Mouse (Mus musculus): ENCODE data around the gene Chchd3.

Chchd3 gene

DNA sequence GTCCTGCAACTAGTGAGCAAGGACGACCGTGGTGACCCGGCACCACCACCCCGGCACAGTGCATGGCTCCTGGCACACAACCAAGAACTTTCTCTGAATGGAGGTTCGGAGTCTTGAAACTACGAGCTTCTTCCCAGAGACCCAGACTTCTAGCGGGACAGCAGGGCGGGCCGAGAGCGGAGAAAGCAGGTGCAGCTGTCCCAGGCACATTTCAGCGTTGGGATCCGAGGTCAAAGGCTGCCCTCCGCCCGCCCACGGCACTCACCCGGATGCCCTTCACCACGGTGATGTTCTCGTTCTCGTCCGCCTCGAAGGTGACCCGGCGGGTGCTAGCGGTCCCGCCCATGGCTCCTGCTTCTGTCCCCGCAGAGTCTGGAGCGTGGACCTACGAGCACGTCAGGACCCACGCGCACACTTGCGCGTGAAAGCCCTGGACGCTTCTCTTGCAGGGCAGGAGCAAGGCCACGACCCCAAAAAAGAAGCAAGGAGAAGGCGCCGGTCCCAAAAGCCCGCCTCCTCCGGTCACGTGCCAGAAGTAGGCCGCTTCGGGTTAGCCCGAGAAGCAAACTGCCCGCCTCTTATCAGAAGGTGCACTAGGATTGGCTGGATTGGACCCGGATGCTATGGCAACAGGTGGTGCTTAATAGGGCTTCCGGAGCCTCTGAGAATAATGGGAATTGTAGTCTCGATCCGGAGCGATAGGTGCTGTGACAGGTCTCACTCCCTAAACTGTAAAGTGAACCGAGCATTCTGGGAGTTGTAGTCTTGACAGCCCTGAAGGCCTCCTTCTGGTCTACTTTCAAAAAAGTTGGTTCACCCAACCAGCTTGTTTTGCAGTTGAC lies at the start of gene Chchd3:
Chchd3 (minus strand) TSS at position 526 of the 842 bp plus-strand sequence.
- peak; percentile 98 for DNase-seq (ENCODE audit: low read depth)

DNA sequence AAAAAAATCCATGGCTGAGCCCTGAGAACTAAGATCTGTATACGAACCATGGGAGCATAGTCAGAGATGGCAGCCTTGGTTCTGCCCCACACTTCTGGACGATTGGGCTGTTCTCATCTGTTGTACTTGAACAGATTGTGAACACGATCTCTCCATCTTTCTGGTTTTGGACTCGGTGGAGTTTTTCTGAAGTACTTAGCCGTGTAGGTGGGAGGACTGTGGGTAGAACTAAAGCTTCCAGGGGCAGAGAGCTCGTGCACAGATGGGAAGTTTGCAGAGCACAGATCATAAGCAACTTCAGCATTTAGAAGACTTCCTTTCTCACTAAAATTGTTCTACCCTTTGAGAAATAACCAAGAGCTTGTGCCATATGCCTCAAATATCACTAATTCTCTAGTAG lies 44.6 kb upstream of the Chchd3 start:
- no peak for DNase-seq (ENCODE audit: low read depth)

DNA sequence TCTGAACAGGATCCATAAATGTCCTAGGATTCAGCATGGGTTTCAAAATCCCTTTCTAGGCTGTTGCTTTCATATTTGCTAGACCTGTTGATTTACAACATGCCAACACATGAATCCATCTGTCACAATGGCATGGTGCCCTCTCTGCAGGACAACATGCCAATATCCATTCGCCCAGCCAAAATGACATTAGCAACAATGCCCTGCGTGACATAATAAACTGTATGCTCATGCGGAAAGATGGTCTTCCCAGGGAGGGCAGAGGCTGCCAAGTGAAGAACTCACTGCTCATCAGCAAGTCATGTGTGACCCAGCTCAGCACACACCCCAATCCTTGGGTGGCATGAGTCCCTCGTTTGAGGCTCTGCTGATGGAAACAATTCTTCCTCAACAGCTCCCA lies 38.8 kb upstream of the Chchd3 start:
- DNase-seq (ENCODE audit: low read depth): no peak

DNA sequence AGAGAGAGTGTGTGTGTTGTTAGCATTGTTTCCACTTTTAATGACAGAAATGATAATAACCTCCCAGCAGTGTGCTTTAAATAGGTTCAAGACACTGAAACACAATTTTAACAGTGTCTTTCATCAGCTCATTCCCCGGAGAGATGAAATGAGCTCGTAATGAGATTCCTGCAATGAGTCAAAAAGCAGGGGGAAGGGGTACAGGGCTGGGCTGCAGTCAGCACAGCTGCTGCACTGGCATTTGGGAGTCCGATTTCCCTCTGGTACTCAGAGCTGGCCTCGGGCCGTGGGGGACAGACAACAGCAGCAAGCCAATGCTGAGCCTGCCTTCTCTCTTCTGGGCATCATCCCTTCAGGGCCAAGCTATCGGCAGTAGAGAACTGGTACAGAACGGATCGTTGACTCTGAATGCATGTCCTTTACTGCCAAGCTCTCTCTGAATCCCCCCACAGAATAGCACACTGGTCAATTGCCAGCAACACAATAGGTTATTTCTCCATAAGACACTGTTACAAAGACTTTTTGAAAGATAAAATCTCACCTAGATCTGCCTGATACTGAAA lies 34.7 kb upstream of the Chchd3 start:
- no peak for DNase-seq (ENCODE audit: low read depth)

DNA sequence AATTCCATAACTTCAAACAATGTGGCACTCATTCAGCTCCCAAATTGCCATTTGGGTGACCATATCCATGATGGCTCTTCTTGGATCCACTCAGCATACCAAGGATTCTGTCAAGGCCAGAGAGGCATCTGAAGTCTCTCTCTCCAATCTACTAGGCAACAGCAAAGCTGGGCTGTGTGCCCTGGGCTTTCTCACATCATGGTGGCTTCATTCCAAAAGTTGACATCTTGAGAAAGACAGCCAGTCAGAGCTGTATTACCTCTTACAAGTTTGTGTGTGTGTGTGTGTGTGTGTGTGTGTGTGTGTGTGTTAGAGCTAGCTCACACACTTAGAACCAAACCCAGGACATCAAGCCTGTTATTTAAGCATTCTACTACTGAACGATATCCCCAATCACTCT lies 20.1 kb upstream of the Chchd3 start:
- no peak for DNase-seq (ENCODE audit: low read depth)

DNA sequence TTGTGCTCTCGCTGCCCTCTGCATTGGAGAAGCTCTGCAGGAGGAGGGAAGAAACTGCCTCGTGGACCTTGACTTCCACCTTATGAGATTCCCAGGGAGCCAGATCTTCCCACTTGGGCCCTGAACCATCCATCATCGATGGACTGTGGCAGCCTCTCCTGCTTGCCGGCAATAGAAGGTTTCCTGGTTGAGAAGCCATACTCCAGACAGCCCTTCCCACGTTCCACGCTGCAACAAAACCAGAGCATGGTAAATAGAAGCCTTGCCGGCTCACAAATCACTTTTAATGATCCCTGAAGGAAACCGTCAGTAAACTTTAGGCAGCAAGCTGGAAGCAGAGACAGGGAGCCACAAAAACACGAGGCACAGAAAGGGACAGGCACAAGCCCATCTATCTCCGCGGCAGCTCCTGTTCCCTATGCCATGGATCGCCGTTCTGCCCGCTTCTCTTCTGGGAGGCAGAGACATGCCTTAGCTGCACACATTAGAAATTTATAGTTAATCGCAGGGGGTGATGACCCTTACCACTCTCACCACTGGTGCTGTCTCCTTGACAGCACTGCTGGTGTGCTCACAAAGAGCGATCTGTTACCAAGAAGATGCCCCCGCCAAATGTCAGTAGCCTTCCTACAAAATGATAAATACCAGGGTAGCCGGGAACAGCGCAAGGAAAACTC lies 18.3 kb upstream of the Chchd3 start:
- DNase-seq (ENCODE audit: low read depth): no peak

DNA sequence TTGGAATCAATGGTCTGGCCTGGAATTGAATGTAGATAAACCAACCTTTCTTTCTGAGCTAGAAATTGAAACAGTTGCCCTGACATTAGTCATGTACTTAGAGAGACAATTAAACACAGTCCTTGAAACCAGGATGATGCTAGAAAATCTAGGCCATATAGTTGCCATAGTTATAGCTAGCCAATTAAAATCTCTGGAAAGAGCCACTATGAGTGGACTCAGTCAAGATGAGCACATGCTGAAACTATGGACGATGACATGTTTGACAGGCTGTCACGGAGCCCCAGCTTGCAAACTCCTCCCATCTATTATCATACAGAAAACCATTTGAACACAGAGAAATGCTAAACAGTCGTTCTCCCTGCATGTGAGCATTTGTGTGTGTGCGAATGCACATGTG lies 6.4 kb upstream of the Chchd3 start:
- DNase-seq (ENCODE audit: low read depth): no peak

DNA sequence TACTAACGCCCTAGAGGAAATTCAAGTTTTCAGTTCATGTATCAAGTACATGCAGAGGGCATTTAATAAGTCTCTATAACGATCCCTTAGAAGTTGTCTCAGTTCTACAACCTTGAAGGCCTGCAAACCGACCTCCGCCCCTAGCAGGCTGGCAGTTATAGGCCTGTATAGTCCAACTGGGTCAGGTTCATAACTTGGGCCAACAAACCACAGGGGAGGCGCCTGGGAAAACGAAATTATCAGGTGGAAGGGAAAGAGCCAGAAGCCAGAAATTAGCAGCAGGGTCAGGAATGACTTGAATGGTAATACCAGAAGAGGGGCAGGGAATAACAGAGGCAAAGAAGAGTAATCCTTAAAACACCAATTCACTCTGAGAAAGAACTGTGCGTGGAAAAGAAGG lies 784 bp downstream of the Chchd3 start:
- no peak for DNase-seq (ENCODE audit: low read depth)

DNA sequence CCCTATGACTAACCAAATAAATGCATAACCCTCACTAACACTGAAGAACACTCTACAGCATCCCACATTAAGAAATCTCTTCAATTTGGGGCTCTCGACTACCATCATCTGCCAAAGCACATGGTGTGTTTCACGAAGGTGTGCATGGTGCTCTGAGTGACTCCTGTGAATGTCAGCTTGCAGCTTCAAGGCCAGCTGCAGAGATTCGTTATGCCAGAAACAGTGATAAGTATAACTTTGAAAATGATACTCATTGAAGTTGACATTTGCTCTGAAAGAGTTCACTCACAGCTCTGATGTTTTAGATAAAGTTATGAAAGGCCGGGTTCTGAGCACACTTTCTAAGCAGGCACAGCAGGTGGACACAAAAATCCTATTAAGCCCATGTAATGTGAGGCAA lies 3.7 kb downstream of the Chchd3 start:
- DNase-seq (ENCODE audit: low read depth): no peak

DNA sequence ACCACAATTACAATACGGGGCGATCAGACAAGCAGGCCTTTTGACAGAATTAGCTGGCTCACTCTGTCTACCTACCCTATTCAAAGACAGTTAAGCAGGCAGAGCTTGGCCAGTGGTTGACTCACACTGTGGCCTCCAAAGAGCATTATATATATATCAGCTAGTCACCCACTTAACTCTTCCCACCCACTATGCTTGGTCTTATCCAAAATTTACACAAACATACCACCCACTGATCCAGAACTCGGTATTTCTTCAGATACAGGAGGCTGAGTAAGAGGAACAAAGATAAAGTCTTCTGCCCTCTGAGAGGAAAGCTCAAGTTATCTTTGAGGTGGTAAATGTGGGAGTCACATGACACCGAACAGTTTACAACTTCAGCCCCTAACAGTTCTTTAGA lies 4.4 kb downstream of the Chchd3 start:
- no peak for DNase-seq (ENCODE audit: low read depth)

DNA sequence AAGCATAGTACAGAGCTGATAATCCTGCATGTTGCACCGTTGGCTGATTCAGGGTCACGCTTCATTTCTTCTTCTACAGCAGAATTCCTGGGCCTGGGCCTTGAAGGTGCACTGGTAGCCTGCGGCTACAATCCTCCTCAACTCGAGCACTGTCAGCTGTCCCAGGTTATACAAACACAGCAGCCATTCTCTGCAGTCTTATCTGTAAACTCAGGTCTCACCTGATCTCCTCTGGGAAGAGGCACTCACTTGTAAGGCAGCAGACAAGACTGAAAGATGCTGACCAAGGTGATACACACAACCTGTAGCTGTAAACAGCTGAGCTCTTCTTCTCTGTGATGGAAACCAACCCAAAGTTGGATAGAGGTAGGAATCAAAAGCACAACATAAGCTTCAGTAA lies 5.1 kb downstream of the Chchd3 start:
- no peak for DNase-seq (ENCODE audit: low read depth)

DNA sequence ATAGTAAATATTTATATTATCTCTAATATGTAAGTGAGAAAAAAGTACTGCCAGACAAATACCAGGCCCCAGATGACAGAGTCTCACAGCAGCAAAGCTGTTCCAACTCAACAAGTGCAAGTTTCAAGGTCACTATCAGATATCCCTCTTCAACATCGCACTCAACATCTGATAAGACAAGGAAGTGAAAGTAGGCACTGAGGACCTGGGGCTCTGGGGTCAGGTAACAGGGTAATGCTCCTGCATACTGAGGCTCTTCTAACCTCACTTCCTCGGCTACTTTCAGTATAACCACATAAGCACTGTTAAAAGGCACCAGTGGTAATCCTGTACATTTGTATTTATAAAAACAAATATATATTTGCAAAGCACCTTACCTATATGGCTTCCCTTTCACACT lies 8.4 kb downstream of the Chchd3 start:
- no peak for DNase-seq (ENCODE audit: low read depth)

DNA sequence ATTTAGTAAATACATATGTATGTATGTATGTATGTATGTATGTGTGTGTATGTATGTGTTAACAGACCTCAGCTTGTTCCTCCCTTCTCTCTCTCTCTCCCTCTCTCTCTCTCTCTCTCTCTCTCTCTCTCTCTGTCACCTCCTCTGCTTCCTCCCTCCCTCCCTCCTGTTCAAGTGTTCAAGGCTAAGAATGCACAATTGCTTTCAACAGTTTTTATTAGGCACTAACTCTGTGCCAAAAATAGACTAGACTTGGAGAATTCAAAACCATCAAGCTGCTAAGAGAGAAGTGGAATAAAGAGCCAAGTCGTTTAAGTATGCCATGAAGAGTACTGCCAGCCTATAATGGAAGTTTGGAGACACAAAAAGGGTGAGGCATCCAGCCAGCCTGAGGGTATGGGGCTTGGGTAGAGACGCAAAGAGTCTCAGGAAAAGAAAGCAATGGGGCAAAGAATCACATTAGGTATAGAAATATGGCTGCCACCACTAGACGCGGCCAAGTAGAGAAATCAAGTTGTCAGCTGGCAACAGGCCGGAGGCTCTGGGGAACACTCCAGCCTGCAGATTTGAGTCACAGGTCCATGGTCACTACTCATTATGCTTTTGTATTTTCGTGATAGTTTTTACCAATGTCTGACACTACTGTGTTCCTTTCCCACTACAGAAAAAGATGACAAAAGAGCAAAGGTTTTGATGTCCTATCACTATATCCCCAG lies 10.2 kb downstream of the Chchd3 start:
- DNase-seq (ENCODE audit: low read depth): no peak

DNA sequence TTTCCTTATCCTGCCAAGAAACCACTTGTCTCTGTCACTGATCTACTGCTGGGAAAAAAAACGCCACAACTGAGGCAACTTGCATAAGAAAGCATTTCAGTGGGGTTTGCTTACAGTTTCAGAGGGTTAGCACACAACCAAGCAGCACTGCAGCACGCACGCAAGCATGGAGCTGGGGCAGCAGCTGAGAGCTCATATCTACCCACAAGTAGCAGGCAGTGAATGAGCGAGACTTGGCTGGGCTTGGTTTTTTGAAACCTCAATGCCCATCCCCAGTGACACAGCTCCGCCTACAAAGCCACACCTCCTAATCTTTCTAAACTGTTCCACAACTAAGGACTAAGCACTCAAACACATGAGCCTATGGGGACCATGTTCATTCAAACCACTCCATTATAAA lies 16.6 kb downstream of the Chchd3 start:
- DNase-seq (ENCODE audit: low read depth): no peak

DNA sequence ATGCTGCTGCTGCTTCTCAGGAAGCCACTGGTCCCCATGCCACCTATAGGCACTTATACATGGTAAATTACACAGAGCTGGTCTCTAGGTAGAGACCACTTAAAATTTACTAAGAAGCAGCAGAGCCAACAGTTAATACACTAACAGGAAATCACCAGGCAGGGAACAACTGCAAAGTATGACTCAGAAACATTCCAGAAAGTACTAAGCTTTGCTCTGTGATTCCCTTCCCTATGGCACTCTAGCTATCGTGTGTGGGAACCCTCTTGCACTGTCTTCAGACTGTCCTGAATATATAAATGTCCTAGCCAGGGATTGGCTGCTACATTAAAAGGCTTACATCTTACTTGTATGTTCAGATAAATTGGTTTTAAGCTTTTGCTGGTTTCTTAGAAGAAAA lies 17.2 kb downstream of the Chchd3 start:
- DNase-seq (ENCODE audit: low read depth): no peak

DNA sequence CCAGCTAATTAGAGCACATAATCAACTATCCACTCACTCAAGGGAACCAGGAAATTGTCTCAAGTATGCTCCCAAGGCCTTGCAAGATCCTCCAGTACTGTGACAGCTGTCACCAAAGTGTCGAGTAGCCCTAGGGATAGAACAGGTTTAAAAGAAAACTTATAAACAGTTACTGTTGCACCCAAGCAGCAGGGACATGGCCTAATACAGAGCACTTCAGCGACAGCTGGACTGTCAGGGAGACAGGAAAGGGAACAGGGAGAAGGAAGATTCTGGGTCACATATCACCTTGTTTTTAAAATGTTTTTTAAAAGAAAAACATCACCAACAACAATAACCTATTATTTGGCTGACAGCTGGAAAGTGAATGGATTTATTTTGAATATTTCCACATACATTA lies 18.1 kb downstream of the Chchd3 start:
- DNase-seq (ENCODE audit: low read depth): no peak

DNA sequence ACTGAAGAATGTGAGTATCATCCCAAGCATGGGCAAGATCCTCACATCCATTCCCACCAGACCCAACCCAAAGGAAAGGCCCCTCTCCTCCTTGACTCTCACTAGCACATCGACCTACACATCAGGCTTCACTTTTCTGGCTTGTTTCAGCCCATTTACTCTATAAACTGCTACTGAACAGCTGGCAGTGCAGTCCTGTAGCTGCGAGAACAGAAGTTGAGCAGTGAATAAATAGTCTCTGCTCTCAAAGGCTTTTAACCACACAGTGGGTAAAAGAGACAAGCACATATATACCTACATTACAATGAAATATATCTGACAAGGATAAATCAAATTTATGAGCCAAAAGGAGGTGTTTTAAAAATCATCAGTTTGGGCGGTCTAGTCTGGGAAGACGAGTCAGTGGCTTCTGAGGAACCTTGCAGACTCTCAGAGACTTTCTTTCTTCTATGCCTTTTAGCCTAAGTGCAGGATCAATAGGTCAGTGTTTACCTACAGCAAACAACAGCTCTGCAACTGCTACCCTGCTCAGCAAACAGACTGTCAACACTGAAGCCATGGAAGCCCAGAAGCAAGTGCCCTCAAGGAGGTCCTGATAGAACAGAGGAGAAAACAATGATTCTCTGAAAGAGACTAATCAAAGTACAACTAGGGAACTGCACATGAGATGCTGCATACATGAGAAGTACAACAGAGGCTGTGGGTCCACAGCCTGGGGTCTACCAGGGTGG lies 19.5 kb downstream of the Chchd3 start:
- no peak for DNase-seq (ENCODE audit: low read depth)

DNA sequence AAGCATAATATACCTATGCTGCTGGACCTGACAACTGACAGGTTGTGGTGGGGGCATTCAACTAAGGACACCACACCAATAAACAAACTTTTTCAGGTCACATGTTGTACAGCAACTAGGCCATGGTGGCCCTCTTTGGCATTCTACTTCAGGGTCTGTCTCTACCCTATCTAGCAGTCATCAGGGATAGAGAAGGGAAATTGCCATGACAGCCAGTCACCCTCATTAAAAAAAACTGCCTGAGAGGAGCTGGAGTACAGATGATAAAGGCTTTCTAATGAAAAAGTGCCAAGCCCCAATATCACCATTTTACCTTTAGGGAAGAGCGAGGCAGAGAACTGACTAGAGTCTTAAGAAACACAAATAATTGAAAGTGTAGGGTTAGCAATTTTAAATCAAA lies 27.5 kb downstream of the Chchd3 start:
- DNase-seq (ENCODE audit: low read depth): no peak

DNA sequence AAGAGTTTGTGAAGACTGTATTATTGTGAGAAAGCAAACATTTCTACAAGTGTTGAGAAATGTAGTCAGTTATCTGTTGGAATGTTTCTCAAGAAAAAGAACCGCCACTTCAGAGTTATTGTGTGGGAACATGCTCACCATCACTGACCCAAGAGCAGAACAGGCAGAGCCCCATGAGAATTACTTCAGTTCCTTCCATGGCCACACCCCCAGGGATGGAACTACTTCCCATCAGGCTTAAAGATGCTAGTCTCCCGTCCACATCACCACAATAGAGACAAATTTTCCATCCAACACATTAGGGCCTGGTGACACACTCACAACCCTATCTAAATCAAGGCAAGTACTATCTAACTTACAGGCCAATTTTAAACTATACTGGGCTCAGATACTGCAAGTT lies 28.4 kb downstream of the Chchd3 start:
- DNase-seq (ENCODE audit: low read depth): no peak

DNA sequence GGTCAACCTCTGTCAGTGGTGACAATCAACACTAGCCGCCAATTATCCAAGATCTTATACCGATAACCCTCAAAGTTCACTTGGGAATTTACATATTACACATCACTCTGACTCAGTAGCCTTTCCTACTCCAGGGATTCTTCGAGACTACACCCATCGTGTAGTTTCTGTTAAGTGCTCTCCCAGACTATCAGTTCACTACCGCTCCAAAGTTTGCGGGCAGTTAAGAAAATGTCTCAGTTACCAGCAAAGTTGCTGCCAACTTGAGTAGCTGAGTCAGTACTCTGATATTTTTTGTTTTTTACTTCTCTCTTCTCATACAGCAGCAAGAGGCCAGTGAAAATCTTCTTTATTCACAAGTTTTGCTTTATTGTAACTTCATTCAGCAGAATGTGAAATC lies 31.8 kb downstream of the Chchd3 start:
- peak; percentile 48 for DNase-seq (ENCODE audit: low read depth)

DNA sequence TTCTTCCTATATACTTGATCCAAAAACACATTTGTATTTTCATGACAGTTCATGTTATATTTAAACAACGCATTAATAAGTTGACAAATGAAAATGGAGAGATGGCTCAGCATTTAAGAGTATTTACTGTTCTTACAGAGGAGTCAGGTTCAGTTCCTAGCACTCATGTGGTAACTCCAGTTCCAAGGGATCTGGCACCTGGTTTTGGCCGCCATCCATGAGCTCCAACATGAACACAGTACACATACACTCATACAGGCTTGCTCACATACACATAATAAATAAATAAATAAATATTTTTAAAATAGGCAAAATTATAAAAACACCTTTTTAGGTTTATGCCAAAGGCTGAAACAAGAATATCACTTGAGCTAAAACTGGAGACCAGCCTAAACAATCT lies 35.0 kb downstream of the Chchd3 start:
- no peak for DNase-seq (ENCODE audit: low read depth)

DNA sequence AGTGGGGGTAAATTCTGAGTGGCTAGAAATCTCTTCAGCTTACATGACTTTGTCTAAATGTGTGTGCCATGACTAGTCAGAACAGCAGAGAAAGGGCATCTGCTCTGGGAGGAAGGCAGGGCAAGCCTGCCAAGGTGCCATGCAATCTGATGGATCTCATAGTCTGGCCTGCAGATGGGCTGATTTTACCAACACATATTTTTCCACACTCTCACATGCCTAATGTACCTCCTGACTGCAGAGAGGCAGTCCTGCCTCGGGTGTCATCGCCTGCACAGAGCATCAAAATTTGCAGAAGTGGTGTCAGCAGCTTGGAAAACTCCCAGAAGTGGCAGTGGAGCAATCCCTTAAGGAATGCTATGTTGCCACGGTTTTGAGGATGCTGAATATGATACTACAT lies 55.5 kb downstream of the Chchd3 start:
- peak; percentile 20 for DNase-seq (ENCODE audit: low read depth)
